Mouse (Mus musculus): ENCODE measurements around the gene Ncln. TPM values are rescaled to one million over a fixed set of nuclear protein-coding genes. Genes with fewer than 3 reads are reported as not detected.
A peak's percentile ranks its signal among the peaks of the same experiment; 100 is the strongest.

Gene Ncln
- polyA plus RNA-seq, 1 experiment from 2014 or later: 43.6 TPM

DNA sequence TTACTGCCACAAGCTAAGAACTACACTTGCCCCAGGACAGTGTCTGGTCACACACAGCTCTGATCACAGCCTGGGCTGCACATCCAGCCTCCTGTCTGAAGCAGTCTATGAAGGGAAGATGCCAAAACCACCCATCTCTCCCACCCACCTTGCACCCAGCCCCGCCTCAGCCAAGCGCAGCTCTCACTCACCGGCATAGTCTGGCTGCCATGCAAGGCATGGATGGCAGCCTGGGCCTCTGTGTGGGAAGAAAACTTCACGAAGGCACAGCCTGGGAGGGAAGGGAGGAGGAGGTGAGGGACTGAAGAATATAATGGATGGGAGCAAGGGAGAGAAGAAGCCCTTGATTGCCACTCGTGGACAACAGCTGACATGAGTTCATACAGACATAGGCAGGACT is 26.9 kb downstream of the Ncln start:
- 77% methylated on average over 5 of the region's 5 CpGs for WGBS
- Histone ChIP-seq H3K9ac (no peak overlapping the region), H3K27me3 (peaks cover 97% of the 10 kb centered on the region), H3K4me2 (no peak overlapping the region), H3K9me3 (replicated peaks) (no peaks in the 10 kb centered on the region), H3K4me1 (replicated peaks) (peaks cover 3% of the 10 kb centered on the region), H3K4me3 (no peak overlapping the region), H3K27ac (no peak overlapping the region), H3K36me3 (no peaks in the 10 kb centered on the region)
- no peak for ATAC-seq (replicated peaks; ENCODE audit: insufficient number of reproducible peaks, insufficient read depth, low FRiP score, low read depth)

- H3K9ac ChIP-seq: no peak overlapping the region
- ATAC-seq (replicated peaks; ENCODE audit: insufficient number of reproducible peaks, insufficient read depth, low FRiP score, low read depth): no peak
- peaks cover 7% of the 10 kb centered on the region for H3K4me1 ChIP-seq (replicated peaks)
- H3K36me3 ChIP-seq: no peaks in the 10 kb centered on the region
- H3K27ac ChIP-seq: no peak overlapping the region
- peaks cover 97% of the 10 kb centered on the region for H3K27me3 ChIP-seq
- H3K9me3 ChIP-seq (replicated peaks): no peaks in the 10 kb centered on the region
- H3K4me3 ChIP-seq: no peak overlapping the region
- no peak overlapping the region for H3K4me2 ChIP-seq
- 76% methylated on average over 16 of the region's 16 CpGs for WGBS
These were observed 28.4 kb downstream of the Ncln start for GRCm38 (mm10) chr10:81467670-81468235.

DNA sequence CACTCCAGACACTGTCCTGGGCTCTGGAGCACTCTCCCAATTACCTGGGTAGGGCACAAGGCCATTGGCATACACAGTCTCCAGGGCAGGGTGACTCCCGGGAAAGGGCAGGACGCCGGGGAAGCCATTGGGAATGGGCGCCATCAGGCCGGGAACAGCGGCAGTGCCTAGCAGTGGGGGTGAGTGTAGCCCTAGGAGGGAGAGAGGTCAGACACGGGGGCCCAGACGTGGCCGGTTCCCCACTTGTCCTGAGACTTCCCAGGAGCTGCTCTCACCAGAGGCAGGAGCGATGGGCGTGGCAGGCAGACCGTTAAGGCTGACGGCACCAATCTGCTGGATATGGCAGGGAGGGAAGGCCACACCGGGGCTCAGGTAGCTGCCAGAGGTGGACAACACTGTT is 29.3 kb downstream of the Ncln start:
- WGBS: 53% methylated on average over 14 of the region's 14 CpGs
- H3K9ac ChIP-seq: no peak overlapping the region
- no peak overlapping the region for H3K4me3 ChIP-seq
- H3K9me3 ChIP-seq (replicated peaks): no peaks in the 10 kb centered on the region
- no peaks in the 10 kb centered on the region for H3K36me3 ChIP-seq
- ATAC-seq (replicated peaks; ENCODE audit: insufficient number of reproducible peaks, insufficient read depth, low FRiP score, low read depth): no peak
- H3K27ac ChIP-seq: no peak overlapping the region
- H3K4me2 ChIP-seq: no peak overlapping the region
- H3K27me3 ChIP-seq: peaks cover 97% of the 10 kb centered on the region
- H3K4me1 ChIP-seq (replicated peaks): peaks cover 7% of the 10 kb centered on the region

DNA sequence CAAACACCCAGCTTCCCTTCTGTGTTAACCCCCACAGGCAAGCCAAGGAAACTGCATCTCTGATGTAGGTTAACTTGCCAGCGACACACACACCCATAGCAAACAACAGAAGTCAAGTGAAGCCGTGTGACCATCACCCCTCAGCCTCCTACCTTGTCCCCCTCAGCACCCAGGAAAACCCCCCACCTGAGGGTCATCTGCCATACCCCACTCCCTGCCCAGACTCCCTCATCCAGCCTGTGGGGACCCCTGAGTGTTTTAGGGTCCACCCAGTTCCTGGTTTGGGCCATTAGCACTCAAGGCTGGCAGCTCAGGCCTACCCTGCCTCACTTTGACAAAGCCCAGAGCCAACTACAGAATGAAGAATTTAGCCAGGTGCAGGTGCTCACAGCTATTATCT is 30.1 kb downstream of the Ncln start:
- Histone ChIP-seq H3K9me3 (replicated peaks) (no peaks in the 10 kb centered on the region), H3K4me2 (no peak overlapping the region), H3K27ac (no peak overlapping the region), H3K4me1 (replicated peaks) (peaks cover 7% of the 10 kb centered on the region), H3K4me3 (no peak overlapping the region), H3K27me3 (peaks cover 97% of the 10 kb centered on the region), H3K9ac (no peak overlapping the region), H3K36me3 (no peaks in the 10 kb centered on the region)
- WGBS: 75% methylated on average over 2 of the region's 2 CpGs
- no peak for ATAC-seq (replicated peaks; ENCODE audit: insufficient number of reproducible peaks, insufficient read depth, low FRiP score, low read depth)

- H3K9me3 ChIP-seq (replicated peaks): no peaks in the 10 kb centered on the region
- peaks cover 14% of the 10 kb centered on the region for H3K4me1 ChIP-seq (replicated peaks)
- WGBS: 5% methylated on average over 5 of the region's 5 CpGs
- H3K4me2 ChIP-seq: no peak overlapping the region
- ATAC-seq (replicated peaks; ENCODE audit: insufficient number of reproducible peaks, insufficient read depth, low FRiP score, low read depth): peak; percentile 20; the same call in 1 of the 2 replicates
- no peak overlapping the region for H3K4me3 ChIP-seq
- H3K27ac ChIP-seq: no peak overlapping the region
- H3K9ac ChIP-seq: no peak overlapping the region
- peaks cover 98% of the 10 kb centered on the region for H3K27me3 ChIP-seq
- no peaks in the 10 kb centered on the region for H3K36me3 ChIP-seq
These were observed 30.9 kb downstream of the Ncln start for GRCm38 (mm10) chr10:81465265-81465645.

DNA sequence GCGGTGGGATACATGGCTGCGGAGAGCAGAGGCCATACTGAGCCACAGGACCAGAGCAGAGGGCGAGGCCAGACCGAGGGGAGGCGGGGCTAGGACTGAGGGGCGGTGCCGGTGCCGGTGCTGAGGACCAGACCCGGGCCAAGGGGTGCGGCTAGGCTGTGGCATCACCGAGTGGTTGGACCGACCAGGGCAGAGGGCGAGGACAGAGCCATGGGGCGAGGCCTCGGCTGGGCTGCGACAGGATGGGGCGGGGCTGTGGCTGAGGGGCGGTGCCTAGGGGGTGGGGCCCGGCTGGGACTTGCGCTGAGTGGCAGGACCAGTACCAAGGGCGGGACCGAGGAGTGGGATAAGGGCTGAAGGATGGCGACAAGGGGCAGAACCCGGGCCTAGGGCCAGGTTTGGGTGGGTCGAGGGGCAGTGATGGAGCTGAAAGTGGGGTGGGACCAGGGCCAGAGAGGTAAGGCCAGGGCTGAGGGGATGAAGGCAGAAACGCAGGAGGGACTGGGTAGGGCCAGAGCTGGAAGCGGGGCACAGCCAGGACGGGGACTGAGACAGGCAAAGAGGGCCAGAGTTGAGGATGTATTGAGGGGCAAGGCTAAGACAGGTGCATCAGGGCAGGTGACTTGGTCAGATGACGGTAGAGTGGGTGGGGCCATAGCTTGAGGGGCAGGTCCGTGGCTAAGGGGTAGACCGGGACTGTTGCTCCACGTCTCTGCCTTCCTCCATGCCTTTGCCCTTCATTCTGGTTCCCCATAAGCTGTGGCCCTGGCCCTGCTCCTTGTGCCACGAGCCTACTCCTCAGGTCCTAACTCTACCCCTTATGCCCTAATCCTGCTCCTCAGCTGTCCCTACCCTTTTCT is 31.6 kb downstream of the Ncln start:
- H3K9me3 ChIP-seq (replicated peaks): no peaks in the 10 kb centered on the region
- peak overlapping the region; percentile 54 for H3K4me2 ChIP-seq
- no peak overlapping the region for H3K9ac ChIP-seq
- peaks cover 100% of the 10 kb centered on the region for H3K27me3 ChIP-seq
- H3K4me3 ChIP-seq: peak overlapping the region; percentile 27
- ATAC-seq (replicated peaks; ENCODE audit: insufficient number of reproducible peaks, insufficient read depth, low FRiP score, low read depth): peak; percentile 44
- no peaks in the 10 kb centered on the region for H3K36me3 ChIP-seq
- 2% methylated on average over 33 of the region's 33 CpGs for WGBS
- H3K4me1 ChIP-seq (replicated peaks): peaks cover 15% of the 10 kb centered on the region
- no peak overlapping the region for H3K27ac ChIP-seq

GRCm38 (mm10) chr10:81463531-81463930 is 32.7 kb downstream of the Ncln start:
- 54% methylated on average over 4 of the region's 4 CpGs for WGBS
- Histone ChIP-seq H3K4me2 (no peak overlapping the region), H3K9me3 (replicated peaks) (no peaks in the 10 kb centered on the region), H3K36me3 (no peaks in the 10 kb centered on the region), H3K4me3 (no peak overlapping the region), H3K9ac (no peak overlapping the region), H3K4me1 (replicated peaks) (peaks cover 15% of the 10 kb centered on the region), H3K27ac (no peak overlapping the region), H3K27me3 (peaks cover 97% of the 10 kb centered on the region)
- no peak for ATAC-seq (replicated peaks; ENCODE audit: insufficient number of reproducible peaks, insufficient read depth, low FRiP score, low read depth)

GRCm38 (mm10) chr10:81462917-81463316 is 33.3 kb downstream of the Ncln start:
- H3K4me2 ChIP-seq: no peak overlapping the region
- 75% methylated on average over 7 of the region's 7 CpGs for WGBS
- H3K4me3 ChIP-seq: no peak overlapping the region
- no peak for ATAC-seq (replicated peaks; ENCODE audit: insufficient number of reproducible peaks, insufficient read depth, low FRiP score, low read depth)
- H3K9me3 ChIP-seq (replicated peaks): no peaks in the 10 kb centered on the region
- no peak overlapping the region for H3K27ac ChIP-seq
- H3K27me3 ChIP-seq: peaks cover 97% of the 10 kb centered on the region
- H3K4me1 ChIP-seq (replicated peaks): peaks cover 15% of the 10 kb centered on the region
- H3K36me3 ChIP-seq: no peaks in the 10 kb centered on the region
- H3K9ac ChIP-seq: no peak overlapping the region

- Histone ChIP-seq H3K9me3 (replicated peaks) (no peaks in the 10 kb centered on the region), H3K4me1 (replicated peaks) (peaks cover 15% of the 10 kb centered on the region), H3K27me3 (peaks cover 97% of the 10 kb centered on the region), H3K4me3 (no peak overlapping the region), H3K9ac (no peak overlapping the region), H3K36me3 (no peaks in the 10 kb centered on the region), H3K4me2 (no peak overlapping the region), H3K27ac (no peak overlapping the region)
- 35% methylated on average over 7 of the region's 7 CpGs for WGBS
- ATAC-seq (replicated peaks; ENCODE audit: insufficient number of reproducible peaks, insufficient read depth, low FRiP score, low read depth): no peak
These were observed 33.8 kb downstream of the Ncln start for GRCm38 (mm10) chr10:81462415-81462804.

- peaks cover 15% of the 10 kb centered on the region for H3K4me1 ChIP-seq (replicated peaks)
- H3K9me3 ChIP-seq (replicated peaks): no peaks in the 10 kb centered on the region
- no peak overlapping the region for H3K9ac ChIP-seq
- H3K27me3 ChIP-seq: peaks cover 97% of the 10 kb centered on the region
- no peak for ATAC-seq (replicated peaks; ENCODE audit: insufficient number of reproducible peaks, insufficient read depth, low FRiP score, low read depth)
- H3K4me3 ChIP-seq: no peak overlapping the region
- no peak overlapping the region for H3K27ac ChIP-seq
- H3K4me2 ChIP-seq: no peak overlapping the region
- no peaks in the 10 kb centered on the region for H3K36me3 ChIP-seq
- WGBS: 5% methylated on average over 16 of the region's 16 CpGs
These were observed 34.3 kb downstream of the Ncln start for GRCm38 (mm10) chr10:81461673-81462414.

- Histone ChIP-seq H3K27me3 (peaks cover 97% of the 10 kb centered on the region), H3K27ac (no peak overlapping the region), H3K9me3 (replicated peaks) (no peaks in the 10 kb centered on the region), H3K4me3 (0 out of 2 replicates have a peak overlapping the region, but pooled peaks have one; percentile 4), H3K9ac (no peak overlapping the region), H3K4me1 (replicated peaks) (peaks cover 15% of the 10 kb centered on the region), H3K36me3 (no peaks in the 10 kb centered on the region), H3K4me2 (no peak overlapping the region)
- no peak for ATAC-seq (replicated peaks; ENCODE audit: insufficient number of reproducible peaks, insufficient read depth, low FRiP score, low read depth)
- WGBS: 41% methylated on average over 11 of the region's 11 CpGs
These were observed 35.2 kb downstream of the Ncln start for GRCm38 (mm10) chr10:81460951-81461350.

All from heart, embryonic 15.5 days (tissue).